Mouse (Mus musculus) layer of hippocampus, adult 2 months (tissue): Measurements from ENCODE around the gene Vps13d. TPM values are rescaled to one million over a fixed set of nuclear protein-coding genes. Genes with fewer than 3 reads are reported as not detected.

Experiments
- DNase-seq, 2 experiments: peaks; one replicate each; pipeline ENCODE4 v3.0.0; 2022; ENCODE audit warnings: low spot score in 2 of 2
- H3K27ac ChIP-seq: fragments of 200-600 bp; 2 replicates; pipeline ENCODE4 v1.8.1; 2022
- H3K4me3 ChIP-seq: fragments of 200-600 bp; 2 replicates; pipeline ENCODE4 v1.8.1; 2022; ENCODE audit warnings: mild to moderate bottlenecking
- CTCF ChIP-seq: fragments of 200-600 bp; conservative IDR thresholded peaks from 2 replicates; pipeline ENCODE4 v1.8.1; 2022; ENCODE audit warnings: antibody characterized with exemption, mild to moderate bottlenecking, moderate library complexity
- total RNA-seq, 2 experiments: library from RNA; stranded (reverse); gene quantifications; 2 replicates each; pipeline ENCODE4 v1.2.3; 2021

The Vps13d gene
- total RNA-seq, 2 experiments from 2014 or later = 69.1 to 75.6 TPM

DNA sequence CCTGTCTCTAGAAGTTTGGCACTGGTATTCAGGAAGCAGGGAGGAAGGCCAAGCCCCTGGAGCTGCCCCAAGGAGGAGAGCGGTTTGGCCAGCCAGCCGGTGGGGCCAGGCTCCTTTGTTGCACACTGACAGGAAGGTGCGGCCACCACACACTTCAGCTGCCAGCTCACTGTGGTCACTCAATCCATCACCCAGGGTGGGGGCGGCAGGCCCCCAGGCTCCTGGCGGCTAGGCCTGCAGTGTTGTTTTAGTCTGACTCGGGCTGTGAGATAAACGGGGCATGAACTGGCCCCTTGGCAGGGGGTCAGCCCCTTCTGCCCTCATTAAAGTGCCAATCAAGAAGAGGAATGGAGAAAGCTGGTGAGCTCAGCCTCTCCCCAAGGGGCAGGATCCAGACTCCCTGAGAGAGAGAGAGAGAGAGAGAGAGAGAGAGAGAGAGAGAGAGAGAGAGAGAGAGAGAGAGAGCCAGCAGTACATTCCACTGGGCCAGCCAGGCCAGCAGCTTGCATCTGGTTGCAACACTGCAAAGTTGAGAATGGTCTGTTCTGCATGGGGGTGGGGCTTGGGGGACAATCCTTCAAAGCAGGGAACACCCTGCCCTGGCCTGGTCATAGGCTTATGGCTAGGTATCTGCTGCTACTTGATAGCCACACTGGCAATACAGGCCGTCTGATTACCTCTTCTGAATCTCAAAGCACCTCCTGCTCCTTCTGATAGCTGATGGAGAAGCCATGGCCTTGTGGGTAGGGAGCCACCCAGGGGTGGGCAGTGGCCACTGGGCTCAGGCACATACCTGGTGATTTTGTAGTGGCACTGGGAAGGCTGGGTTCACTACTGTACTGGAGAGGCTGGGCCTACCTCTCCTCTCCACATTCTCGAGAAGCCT is 245.1 kb downstream of the Vps13d start:
- no peak for DNase-seq
- H3K27ac ChIP-seq = no peak overlapping the region
- TF ChIP-seq CTCF = no peak
- no peak overlapping the region for H3K4me3 ChIP-seq

DNA sequence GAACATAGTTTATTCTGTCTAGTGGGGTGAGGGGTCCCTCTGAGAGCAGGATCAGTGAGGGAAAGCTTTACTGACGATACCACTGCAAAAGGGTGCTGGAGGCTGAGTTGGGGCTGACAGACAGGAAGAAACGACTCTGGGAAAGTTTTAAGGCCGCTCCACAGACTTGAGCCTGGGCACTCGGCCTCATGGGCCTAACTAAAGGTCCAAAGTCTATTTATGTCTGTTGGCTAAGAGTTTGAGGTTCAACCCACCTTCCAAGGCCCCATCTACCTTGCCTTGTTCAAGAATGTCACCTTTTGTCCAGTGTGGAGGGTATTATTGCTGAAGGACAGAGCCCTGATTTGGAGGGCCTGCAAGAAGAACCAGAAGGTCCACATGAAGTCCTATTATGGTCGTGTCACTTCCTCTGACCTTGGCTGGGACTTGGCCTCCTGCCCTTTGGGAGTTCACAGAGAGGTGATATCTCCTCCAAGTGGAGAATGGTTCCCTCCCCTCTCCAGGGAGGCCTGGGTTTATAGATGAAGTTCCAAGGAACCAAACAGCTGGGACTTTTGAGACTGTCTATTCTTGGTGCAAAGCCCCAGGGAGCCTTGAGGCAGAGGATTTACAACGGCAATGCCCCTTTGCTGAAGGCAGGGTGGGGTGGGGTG is 246.9 kb downstream of the Vps13d start:
- no peak overlapping the region for H3K27ac ChIP-seq
- H3K4me3 ChIP-seq = no peak overlapping the region
- no peak for DNase-seq
- TF ChIP-seq CTCF = no peak

DNA sequence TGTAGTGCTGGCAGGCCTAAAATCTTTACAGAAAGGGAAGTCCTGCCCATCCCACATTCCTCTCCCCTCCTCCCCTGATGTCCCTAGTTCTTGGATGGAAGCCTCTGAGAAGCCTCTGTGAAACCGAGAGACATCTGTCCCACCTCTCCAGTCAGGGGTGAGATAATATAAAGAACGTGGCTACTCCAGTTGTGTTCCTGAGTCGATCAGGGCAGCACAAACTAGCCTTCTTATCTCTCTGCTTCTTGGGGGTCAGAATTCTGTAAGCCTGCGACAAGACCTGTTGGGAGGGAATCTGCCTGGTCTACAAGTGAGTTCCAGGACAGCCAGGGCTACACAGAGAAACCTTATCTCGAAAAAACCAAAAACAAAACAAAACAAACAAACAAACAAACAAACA is 251.5 kb downstream of the Vps13d start:
- Histone ChIP-seq H3K4me3 (no peak overlapping the region), H3K27ac (no peak overlapping the region)
- DNase-seq = no peak
- no peak for TF ChIP-seq CTCF

DNA sequence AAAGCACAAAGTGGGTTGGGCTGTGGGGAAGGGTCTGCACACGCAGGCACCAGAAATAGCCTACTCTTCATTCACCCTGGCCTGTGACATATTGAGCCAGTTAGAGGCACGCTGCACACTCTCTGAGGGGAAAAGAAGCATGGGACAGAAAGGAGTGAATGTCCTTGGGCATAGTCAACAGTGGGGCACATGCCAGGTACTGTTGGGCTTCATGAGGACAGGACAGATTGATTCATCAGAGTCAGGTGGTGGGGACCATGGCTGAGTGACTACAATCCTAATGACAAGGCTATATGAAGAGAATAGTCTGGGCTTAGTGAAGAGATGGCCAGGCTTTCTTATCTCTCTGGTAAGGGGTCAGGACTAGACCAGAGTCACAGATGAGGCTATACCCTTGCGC is 252.4 kb downstream of the Vps13d start:
- Histone ChIP-seq H3K27ac (no peak overlapping the region), H3K4me3 (no peak overlapping the region)
- no peak for TF ChIP-seq CTCF
- DNase-seq = no peak

DNA sequence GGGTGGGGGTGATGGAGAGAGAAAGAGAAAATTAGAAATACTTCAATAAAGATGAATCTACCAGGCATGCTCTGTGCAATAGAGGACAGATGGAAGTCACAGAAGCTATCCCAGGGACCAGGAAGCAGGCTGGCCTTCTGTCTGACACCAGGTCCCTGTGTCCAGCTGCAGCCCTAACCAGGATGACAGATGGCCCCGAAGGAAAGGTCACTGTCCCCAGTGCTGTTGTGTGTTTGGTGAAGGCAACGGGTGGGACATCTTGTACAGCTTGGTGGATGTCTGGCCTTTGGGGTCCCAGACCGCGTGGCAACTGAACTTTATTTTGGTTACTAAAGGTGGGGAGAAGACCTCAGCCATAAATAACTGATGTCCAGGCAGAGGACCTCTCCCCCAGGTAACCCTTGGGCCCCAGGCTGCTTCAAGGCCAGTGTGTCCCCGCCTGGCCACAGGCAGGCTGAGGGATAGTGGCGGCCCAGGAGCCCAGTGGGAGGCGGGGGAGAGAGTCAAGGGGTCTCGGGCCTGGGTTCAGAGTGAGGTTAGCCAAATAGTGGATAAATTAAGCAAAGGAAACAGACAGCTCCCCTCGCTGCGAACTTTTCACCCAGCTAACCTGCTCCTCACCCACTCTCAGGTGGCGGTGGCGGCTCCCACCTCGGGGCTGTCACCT is 253.9 kb downstream of the Vps13d start:
- DNase-seq = no peak
- no peak for TF ChIP-seq CTCF
- no peak overlapping the region for H3K4me3 ChIP-seq
- no peak overlapping the region for H3K27ac ChIP-seq

DNA sequence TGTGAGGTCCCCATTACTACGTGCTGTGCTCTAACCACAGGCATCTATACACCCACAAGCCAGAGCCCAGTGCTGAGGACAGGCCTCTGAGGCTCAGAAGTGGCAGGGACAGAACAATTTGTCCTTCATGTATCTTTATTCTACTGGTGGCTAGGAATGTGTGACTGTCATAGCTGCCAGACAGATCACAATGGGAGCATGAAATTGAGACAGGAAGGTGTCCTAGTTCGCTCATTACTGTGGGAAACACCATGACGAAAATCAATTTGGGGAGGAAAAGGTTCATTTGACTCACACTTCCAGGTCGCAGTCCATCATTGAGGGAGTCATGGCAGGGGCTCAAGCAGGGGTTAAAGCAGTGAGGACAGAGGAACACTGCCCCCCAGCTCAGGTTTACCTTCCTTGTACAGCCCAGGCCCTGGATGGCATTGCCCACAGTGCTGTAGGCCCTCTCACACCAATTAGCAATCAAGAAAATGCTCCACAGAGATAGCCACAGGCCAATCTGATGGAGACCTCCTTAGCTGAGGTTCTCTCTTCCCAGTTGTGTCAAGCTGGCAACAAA is 254.9 kb downstream of the Vps13d start:
- DNase-seq = no peak
- Histone ChIP-seq H3K4me3 (no peak overlapping the region), H3K27ac (no peak overlapping the region)
- no peak for TF ChIP-seq CTCF

DNA sequence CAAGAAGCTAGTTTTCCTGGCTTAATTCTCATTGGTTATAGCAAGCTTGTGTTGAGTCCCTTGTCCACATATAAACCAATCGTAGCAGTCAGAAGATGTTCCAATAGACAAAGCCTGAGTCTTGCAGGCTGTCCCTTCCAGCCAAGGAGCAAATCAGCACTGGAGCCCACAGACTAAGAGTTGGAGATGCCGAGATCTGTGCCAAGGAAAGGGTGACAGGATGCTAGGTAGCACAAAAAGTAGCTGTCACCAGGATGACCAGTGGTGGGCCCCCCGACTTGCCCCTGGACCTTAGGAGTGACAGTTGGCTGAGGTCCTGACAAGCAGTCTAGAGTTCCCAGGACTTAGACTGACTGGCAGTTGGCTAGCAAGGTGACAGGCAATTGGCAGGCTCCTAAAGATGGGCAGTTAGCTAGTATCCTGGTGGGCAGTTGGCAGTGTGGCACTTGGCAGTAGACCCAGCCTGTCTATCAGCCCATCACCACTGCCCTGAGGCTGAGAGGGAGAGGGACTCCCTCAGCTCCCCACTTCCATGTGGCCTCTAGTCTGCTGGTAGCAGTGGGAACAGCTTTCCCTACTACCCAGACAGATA is 258.1 kb downstream of the Vps13d start:
- no peak for DNase-seq
- Histone ChIP-seq H3K4me3 (no peak overlapping the region), H3K27ac (no peak overlapping the region)
- no peak for TF ChIP-seq CTCF

DNA sequence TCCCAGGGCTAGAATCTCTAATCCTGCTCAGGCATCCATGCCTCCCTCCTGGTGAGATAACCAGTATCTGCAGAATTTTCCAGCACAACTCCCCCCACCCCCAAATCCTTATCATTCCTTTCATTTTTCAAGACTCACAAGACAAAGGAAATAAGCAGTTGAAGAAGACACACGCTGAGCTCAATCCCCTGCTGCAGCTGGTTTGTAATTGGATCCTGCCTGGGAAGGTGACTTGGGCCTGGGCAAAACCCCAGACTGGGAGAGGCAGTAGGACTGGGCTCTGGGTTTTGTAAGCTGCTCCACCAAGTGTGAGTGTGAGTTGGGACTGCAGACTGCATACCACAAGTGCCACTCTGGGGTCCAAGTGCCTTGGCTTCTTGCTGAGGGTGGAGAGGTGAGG is 260.3 kb downstream of the Vps13d start:
- no peak for TF ChIP-seq CTCF
- no peak for DNase-seq
- Histone ChIP-seq H3K4me3 (no peak overlapping the region), H3K27ac (no peak overlapping the region)

DNA sequence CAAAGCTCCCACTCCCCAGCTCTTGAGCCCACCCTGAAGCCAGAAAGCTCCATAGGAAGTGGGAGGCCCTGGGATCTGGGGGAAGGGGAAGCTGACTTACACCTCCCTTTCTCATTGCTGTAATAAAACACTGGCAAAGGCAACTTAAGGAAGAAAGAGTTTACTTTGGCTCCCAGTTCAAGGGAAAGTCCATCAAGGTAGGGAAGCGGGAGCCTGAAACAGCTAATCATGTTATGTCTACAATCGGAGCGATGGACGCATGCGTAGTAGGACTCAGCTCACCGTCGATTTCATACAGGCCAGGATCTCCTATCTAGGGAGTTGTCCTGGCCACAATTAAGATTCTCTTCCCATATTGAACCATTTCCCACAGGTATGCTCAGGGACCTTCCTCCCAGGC is 263.6 kb downstream of the Vps13d start:
- no peak for TF ChIP-seq CTCF
- Histone ChIP-seq H3K27ac (peak overlapping the region; percentile 68), H3K4me3 (no peak overlapping the region)
- DNase-seq = no peak

DNA sequence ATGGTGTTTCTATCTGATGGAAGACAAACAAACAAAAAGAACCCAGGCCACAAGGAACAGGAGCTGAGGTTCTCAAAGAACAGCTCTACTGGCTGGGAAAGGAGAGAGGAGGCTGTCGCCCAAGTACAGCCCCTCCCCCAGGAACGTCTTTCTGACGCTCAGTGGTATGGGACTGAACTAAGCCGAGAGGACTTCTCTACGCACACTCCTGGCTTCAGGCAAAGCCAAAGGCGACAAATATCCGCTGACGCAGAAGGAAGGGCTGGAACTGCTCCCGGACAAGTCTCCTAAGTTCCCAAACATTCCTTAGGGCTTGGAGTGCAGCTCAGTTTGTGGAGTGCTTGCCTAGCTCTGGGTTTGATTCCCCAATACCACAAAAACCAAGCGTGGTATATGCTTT is 264.4 kb downstream of the Vps13d start:
- TF ChIP-seq CTCF = no peak
- Histone ChIP-seq H3K27ac (peak overlapping the region; percentile 68), H3K4me3 (no peak overlapping the region)
- peak; percentile 31 to 37 for DNase-seq

DNA sequence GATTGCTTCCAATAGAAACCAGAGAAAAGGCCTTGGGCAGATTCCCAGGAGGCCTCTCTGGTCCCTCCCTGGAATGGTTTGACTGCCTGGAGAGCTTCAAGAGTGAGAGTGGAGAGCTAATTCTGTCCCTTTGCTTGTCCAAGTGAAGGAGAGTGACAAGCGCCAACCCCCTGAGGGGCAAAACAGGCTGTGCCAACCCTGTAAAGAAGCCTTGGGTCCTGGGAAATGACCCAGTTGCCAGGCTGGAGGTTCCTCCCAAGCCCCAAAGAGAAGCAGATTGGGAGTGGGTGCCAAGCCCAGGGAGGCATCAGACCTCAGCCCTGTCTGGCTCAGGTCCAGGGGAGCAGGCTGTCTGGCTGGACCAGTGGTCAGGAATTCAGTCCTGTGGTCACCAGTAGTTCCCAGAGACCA is 265.0 kb downstream of the Vps13d start:
- DNase-seq = peak; percentile 63 to 83
- Histone ChIP-seq H3K4me3 (no peak overlapping the region), H3K27ac (peak overlapping the region; percentile 68)
- no peak for TF ChIP-seq CTCF

DNA sequence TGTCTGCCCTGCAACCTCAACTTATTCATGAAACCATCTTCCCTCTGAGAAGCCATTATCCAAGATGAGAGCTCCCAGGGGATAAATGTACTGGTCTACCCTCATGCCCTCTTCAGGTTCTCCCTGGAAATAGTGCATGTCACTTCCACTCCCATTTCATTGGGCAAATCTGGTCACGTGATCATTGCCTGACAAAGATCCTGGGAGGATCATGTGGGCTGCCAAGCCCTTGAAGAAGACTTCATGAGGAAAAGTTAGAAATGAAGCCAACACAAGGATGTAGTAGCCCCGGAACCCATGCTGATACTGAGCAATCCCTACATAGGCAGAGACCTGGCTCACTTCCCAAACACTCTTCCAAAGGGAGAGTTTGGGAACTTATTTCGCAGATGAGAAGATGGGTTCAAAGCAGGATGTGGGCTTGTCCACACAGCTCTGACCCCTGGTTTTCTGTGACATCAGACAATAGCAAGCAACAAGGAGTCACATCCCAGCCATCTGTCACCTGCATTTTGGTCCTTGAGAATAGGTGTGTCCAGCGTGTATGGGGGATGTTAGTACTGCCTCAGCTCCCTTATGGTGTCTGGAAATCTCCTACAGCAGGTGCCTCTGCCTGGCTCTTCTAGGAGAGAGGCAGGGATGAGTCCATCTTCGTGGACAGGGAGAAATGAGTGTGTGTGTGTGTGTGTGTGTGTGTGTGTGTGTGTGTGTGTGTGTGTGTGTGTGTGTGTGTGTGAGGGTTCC is 265.9 kb downstream of the Vps13d start:
- DNase-seq = no peak
- H3K27ac ChIP-seq = no peak overlapping the region
- TF ChIP-seq CTCF = no peak
- H3K4me3 ChIP-seq = no peak overlapping the region

Other genes starting within 250 kb of the Vps13d start
- gene Tnfrsf1b, start 51.9 kb upstream of the Vps13d start, total RNA-seq = 1 to 10 TPM; 2.7 TPM
- gene Tnfrsf8, start 120.2 kb upstream of the Vps13d start, total RNA-seq = under 1 TPM; 0.52 to 0.69 TPM